Mouse (Mus musculus) central nervous system, embryonic 11.5 days (tissue): ENCODE measurements around the gene Msh2. TPM values are rescaled to one million over a fixed set of nuclear protein-coding genes. Genes with fewer than 3 reads are reported as not detected.

Source experiments
- polyA plus RNA-seq: library from polyadenylated mRNA; depleted of rRNA; stranded (reverse); fragments of >200 nt; gene quantifications from 2 replicates; pipeline ENCODE4 v1.2.3, GENCODE M21; 2012; rRNA removed

Gene Msh2
- 58.5 and 66.2 TPM in 2 replicates for polyA plus RNA-seq

GRCm38 (mm10) chr17:87671890-87672660, at the start of gene Msh2:
Msh2 (plus strand) TSS chr17:87672330.

Other genes starting within 250 kb of the Msh2 start
- 0.10 TPM in 1 of 2 replicates, not detected in the other for gene Stpg4, start 244.6 kb upstream of the Msh2 start, polyA plus RNA-seq
- 942 and 969 TPM in 2 replicates for gene Calm2, start 225.4 kb upstream of the Msh2 start, polyA plus RNA-seq
- gene Epcam, start 36.4 kb upstream of the Msh2 start, polyA plus RNA-seq: 12.2 and 16.6 TPM in 2 replicates
- gene Kcnk12, start 125.7 kb downstream of the Msh2 start, polyA plus RNA-seq: 0.21 and 0.34 TPM in 2 replicates
- not detected in 2 replicates for gene Rpl36-ps4, start 248.6 kb downstream of the Msh2 start, polyA plus RNA-seq